8 mouse cellular contexts compared by ENCODE assay signal in genomic region chr7:45459564-45460140, GRCm38 (mm10). TPM values are rescaled to one million over a fixed set of nuclear protein-coding genes. Genes with fewer than 3 reads are reported as not detected.
DNase-seq lines count a peak whose midpoint lies in the region; ATAC-seq and TF ChIP-seq lines count a peak whose summit lies in the region.
"Not testable (repeated sequence)": the region's sequence is repeated elsewhere in the genome, so short reads cannot be mapped to it uniquely, and the experiment has no call there.

Gene Ftl1, minus strand, starts transcription at chr7:45459884.

- peak within 1 kb of the TSS; percentile 93 for H3K9ac ChIP-seq in embryonic facial prominence, embryonic 13.5 days
- peak within 1 kb of the TSS; percentile 87 for H3K9ac ChIP-seq in limb, embryonic 12.5 days (replicated peaks)
- H3K9ac ChIP-seq in midbrain, embryonic 15.5 days: peak within 1 kb of the TSS; percentile 79

- H3K4me2 ChIP-seq in embryonic facial prominence, embryonic 13.5 days: peak within 1 kb of the TSS; percentile 84
- peak within 1 kb of the TSS; percentile 67 for H3K4me2 ChIP-seq in limb, embryonic 12.5 days
- H3K4me2 ChIP-seq in midbrain, embryonic 15.5 days: peak within 1 kb of the TSS; percentile 70

- TF ChIP-seq POLR2A in kidney, adult 2 months (IDR thresholded peaks at IDR 0.05; ENCODE audit: low read depth, low read length): peak; percentile 89
- peak; percentile 87 for TF ChIP-seq POLR2A in spleen, adult 2 months (IDR thresholded peaks at IDR 0.05; ENCODE audit: low read depth, low read length)

- not testable (repeated sequence) for TF ChIP-seq CTCF in kidney, adult 2 months (conservative IDR thresholded peaks at IDR 0.05; ENCODE audit: insufficient read depth, insufficient read length, low read depth, low read length); spleen, adult 2 months (IDR thresholded peaks at IDR 0.05; ENCODE audit: extremely low read depth, insufficient read depth, insufficient read length, insufficient replicate concordance)

- peak; percentile 94 for ATAC-seq in embryonic facial prominence, embryonic 13.5 days (ENCODE audit: insufficient number of reproducible peaks, insufficient read depth, low FRiP score, low TSS enrichment, low read depth)
- peak; percentile 96 for ATAC-seq in limb, embryonic 12.5 days (ENCODE audit: insufficient number of reproducible peaks, insufficient read depth, low FRiP score, low TSS enrichment, low read depth)
- peak; percentile 97 for ATAC-seq in midbrain, embryonic 15.5 days (replicated peaks)

- not testable (repeated sequence) for H3K27me3 ChIP-seq in embryonic facial prominence, embryonic 13.5 days; kidney, adult 2 months (replicated peaks; ENCODE audit: control insufficient read depth, insufficient read depth, low read length); limb, embryonic 12.5 days; midbrain, embryonic 15.5 days (replicated peaks); spleen, adult 2 months (ENCODE audit: control insufficient read depth, insufficient read depth, low read length)

- H3K4me3 ChIP-seq in embryonic facial prominence, embryonic 13.5 days: peak within 1 kb of the TSS; percentile 80
- H3K4me3 ChIP-seq in kidney, adult 2 months (ENCODE audit: insufficient read depth, low read depth, low read length): peak within 1 kb of the TSS; percentile 82
- peak within 1 kb of the TSS; percentile 78 for H3K4me3 ChIP-seq in limb, embryonic 12.5 days (replicated peaks)
- peak within 1 kb of the TSS; percentile 83 for H3K4me3 ChIP-seq in midbrain, embryonic 15.5 days
- H3K4me3 ChIP-seq in spleen, adult 2 months (ENCODE audit: extremely low read depth, insufficient read depth, insufficient read length): peak within 1 kb of the TSS; percentile 84

- peaks cover 41% of the 10 kb centered on the region for H3K4me1 ChIP-seq in embryonic facial prominence, embryonic 13.5 days
- H3K4me1 ChIP-seq in kidney, adult 2 months (ENCODE audit: control insufficient read depth, insufficient read depth, low read length): peaks cover 19% of the 10 kb centered on the region
- peaks cover 37% of the 10 kb centered on the region for H3K4me1 ChIP-seq in limb, embryonic 12.5 days (replicated peaks)
- H3K4me1 ChIP-seq in midbrain, embryonic 15.5 days: peaks cover 37% of the 10 kb centered on the region
- not testable (repeated sequence) for H3K4me1 ChIP-seq in spleen, adult 2 months (ENCODE audit: control insufficient read depth, insufficient read depth, insufficient read length)

- H3K36me3 ChIP-seq in embryonic facial prominence, embryonic 13.5 days: peaks cover 65% of the 10 kb centered on the region
- peaks cover 11% of the 10 kb centered on the region for H3K36me3 ChIP-seq in kidney, adult 2 months (ENCODE audit: control insufficient read depth, insufficient read depth, low read length)
- peaks cover 76% of the 10 kb centered on the region for H3K36me3 ChIP-seq in limb, embryonic 12.5 days
- peaks cover 16% of the 10 kb centered on the region for H3K36me3 ChIP-seq in midbrain, embryonic 15.5 days (replicated peaks)
- peaks cover 29% of the 10 kb centered on the region for H3K36me3 ChIP-seq in spleen, adult 2 months (ENCODE audit: control insufficient read depth, insufficient read depth, low read length)

- not testable (repeated sequence) for H3K9me3 ChIP-seq in embryonic facial prominence, embryonic 13.5 days; limb, embryonic 12.5 days; midbrain, embryonic 15.5 days

- H3K27ac ChIP-seq in embryonic facial prominence, embryonic 13.5 days: peak within 1 kb of the TSS; percentile 96
- peak within 1 kb of the TSS; percentile 95 for H3K27ac ChIP-seq in kidney, adult 2 months (ENCODE audit: insufficient read depth, low read depth, low read length)
- H3K27ac ChIP-seq in limb, embryonic 12.5 days: peak within 1 kb of the TSS; percentile 97
- peak within 1 kb of the TSS; percentile 91 for H3K27ac ChIP-seq in midbrain, embryonic 15.5 days
- peak within 1 kb of the TSS; percentile 87 for H3K27ac ChIP-seq in spleen, adult 2 months (ENCODE audit: insufficient read depth, low read length)

- DNase-seq in 3134 (ENCODE audit: extremely low read depth, insufficient read length, low spot score): peak; percentile 95
- peak; percentile 96 to 98 for DNase-seq in adrenal gland, postnatal 36 days
- peak; percentile 98 to 99 for DNase-seq in heart, adult 18-20 months
- peak; percentile 99 for DNase-seq in kidney, adult 2 months
- peak; percentile 94 to 96 for DNase-seq in spleen, adult 2 months (ENCODE audit: low read depth in 1 of 2, low spot score in 2 of 2)

- WGBS in embryonic facial prominence, embryonic 13.5 days: under 1% methylated on average over 29 of the region's 37 CpGs
- under 1% methylated on average over 32 of the region's 37 CpGs for WGBS in kidney, adult 2 months
- WGBS in limb, embryonic 12.5 days: 2% methylated on average over 32 of the region's 37 CpGs
- 0% methylated on average over 32 of the region's 37 CpGs for WGBS in midbrain, embryonic 15.5 days
- under 1% methylated on average over 37 of the region's 37 CpGs for WGBS in spleen, adult 2 months

RNA-seq across cellular contexts. Expression of gene Ftl1, which starts in this region (rescaled TPM):
- 1,000 to 10,000 TPM in 1 of 2 experiments, 100 to 1,000 TPM in 1; 896 to 1,448 TPM for total RNA-seq in adrenal gland, postnatal 36 days (2021)
- polyA plus RNA-seq in embryonic facial prominence, embryonic 13.5 days (2015; fragmentation: Nextera tagmentation; extraction: Ambion mirVana): 5,253 and 5,612 TPM in 2 replicates
- 100 to 1,000 TPM; 287 to 382 TPM for total RNA-seq in heart, adult 18-20 months (2021)
- 6,932 and 8,155 TPM in 2 replicates for polyA plus RNA-seq in kidney, adult 2 months (2012; rRNA removed)
- polyA plus RNA-seq in limb, embryonic 12.5 days (2016; fragmentation: Nextera tagmentation; extraction: Ambion mirVana): 4,887 and 4,953 TPM in 2 replicates
- 6,021 and 6,209 TPM in 2 replicates for polyA plus RNA-seq in midbrain, embryonic 15.5 days (2015; fragmentation: Nextera tagmentation; extraction: Ambion mirVana)
- polyA plus RNA-seq in spleen, adult 2 months (2012; rRNA removed): 2,804 and 3,579 TPM in 2 replicates

Comparison
In these comparisons a context has a peak if more than half of its experiments do, and no peak if none do; other contexts are left out.
1. Peak in every context shown above with its lines: DNase-seq, ATAC-seq, H3K4me3 ChIP-seq and H3K27ac ChIP-seq.